10 mouse cellular contexts compared by ENCODE assay signal in the genomic region with DNA sequence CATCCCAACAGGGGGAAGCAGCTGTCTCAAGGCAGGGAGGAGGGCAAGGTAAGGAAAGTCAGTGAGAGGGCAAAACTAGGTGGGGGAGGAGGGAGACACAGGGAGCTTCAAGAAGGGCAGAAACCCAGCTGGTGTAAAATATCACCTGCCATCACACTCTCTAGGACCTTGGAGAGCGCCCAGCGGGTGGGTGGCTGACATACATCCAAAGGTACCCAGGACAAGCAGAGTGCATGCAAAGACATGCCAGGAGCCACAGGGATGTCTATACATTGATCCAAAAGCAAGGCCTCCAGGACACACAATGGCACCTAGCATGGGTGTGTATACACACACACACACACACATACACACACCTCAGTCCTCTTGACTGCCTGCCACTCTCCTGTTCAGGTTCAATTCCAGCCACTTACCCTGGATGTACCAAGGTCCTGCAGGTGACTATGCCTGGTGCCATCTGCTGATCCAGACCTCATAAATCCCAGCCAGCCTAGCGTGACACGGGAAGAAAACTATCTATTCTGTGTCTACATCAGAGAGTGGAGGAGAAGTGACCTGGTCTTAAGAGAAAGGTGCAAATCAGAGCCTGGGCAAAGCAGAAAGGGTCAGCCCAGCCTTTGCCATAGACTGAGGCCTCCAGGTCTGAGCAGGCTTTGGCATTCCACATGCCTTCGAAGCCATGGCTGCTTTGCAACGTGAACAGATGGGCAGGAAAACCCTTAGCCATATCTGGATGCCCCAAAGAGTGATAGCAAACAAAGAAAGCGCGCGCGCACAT. TPM values are rescaled to one million over a fixed set of nuclear protein-coding genes. Genes with fewer than 3 reads are reported as not detected.
DNase-seq lines count a peak whose midpoint lies in the region; ATAC-seq and TF ChIP-seq lines count a peak whose summit lies in the region.
"Had no signal": no experiment of that assay in that cellular context is flagged by ENCODE, and none has a peak within 500 bp of the region (broad histone marks: within the 10 kb centered on the region; RNA-seq: fewer than 3 reads in every experiment).

No protein-coding gene starts in this region.

- 0 out of 2 replicates have a peak, but pooled peaks have one; percentile 27 for ATAC-seq in kidney, embryonic 16.5 days (ENCODE audit: low FRiP score, low TSS enrichment)
- no peak for ATAC-seq in G1E (ENCODE audit: extremely low read depth, insufficient number of reproducible peaks, low FRiP score, poor library complexity, severe bottlenecking)
- peak; percentile 70 for ATAC-seq in megakaryocyte-erythroid progenitor cell, adult 5-6 weeks (replicated peaks; ENCODE audit: low FRiP score, low TSS enrichment, poor library complexity, severe bottlenecking)
- no peak for ATAC-seq in forebrain, embryonic 16.5 days
- ATAC-seq in frontal cortex, adult (ENCODE audit: low TSS enrichment), result no peak

- no peak overlapping the region for H3K4me3 ChIP-seq in kidney, embryonic 16.5 days (ENCODE audit: low read length)
- no peak overlapping the region for H3K4me3 ChIP-seq in G1E (ENCODE audit: low read depth, low read length)
- no peak overlapping the region for H3K4me3 ChIP-seq in forebrain, embryonic 16.5 days (replicated peaks; ENCODE audit: low read length)
- H3K4me3 ChIP-seq: heart, embryonic 10.5 days had no signal

- peaks cover 31% of the 10 kb centered on the region for H3K27me3 ChIP-seq in kidney, embryonic 16.5 days (ENCODE audit: insufficient read depth, low read length)
- peaks cover 34% of the 10 kb centered on the region for H3K27me3 ChIP-seq in G1E (ENCODE audit: insufficient read depth, low read length)
- peaks cover 20% of the 10 kb centered on the region for H3K27me3 ChIP-seq in forebrain, embryonic 16.5 days (replicated peaks; ENCODE audit: control insufficient read depth, insufficient read depth, low read length)

- no peak for DNase-seq in kidney, adult 8-10 months
- DNase-seq in G1E (ENCODE audit: low spot score), result peak; percentile 48
- DNase-seq in c-Kit-positive CD71-positive TER-119-negative erythroid progenitor cells, embryonic 14.5 days (ENCODE audit: low read depth), result peak; percentile 53
- no peak for DNase-seq in spleen, postnatal 14 days (ENCODE audit: low spot score in 2 of 2)

- H3K4me1 ChIP-seq in kidney, embryonic 16.5 days (ENCODE audit: insufficient read depth, low read length), result no peaks in the 10 kb centered on the region
- peaks cover 38% of the 10 kb centered on the region for H3K4me1 ChIP-seq in G1E (ENCODE audit: insufficient read depth, low read depth, low read length)
- peaks cover 13% of the 10 kb centered on the region; the same call in 1 of the 2 replicates for H3K4me1 ChIP-seq in forebrain, embryonic 16.5 days (replicated peaks; ENCODE audit: control insufficient read depth, insufficient read depth, low read length)

- H3K9me3 ChIP-seq in kidney, embryonic 16.5 days (ENCODE audit: low read length), result no peaks in the 10 kb centered on the region
- H3K9me3 ChIP-seq in G1E (replicated peaks), result peaks cover 9% of the 10 kb centered on the region
- no peaks in the 10 kb centered on the region for H3K9me3 ChIP-seq in forebrain, embryonic 16.5 days (ENCODE audit: control insufficient read depth, low read length)
- H3K9me3 ChIP-seq: heart, embryonic 10.5 days had no signal

- H3K27ac ChIP-seq in kidney, embryonic 16.5 days (ENCODE audit: low read length), result no peak overlapping the region
- H3K27ac ChIP-seq in forebrain, embryonic 16.5 days (ENCODE audit: low read length), result no peak overlapping the region
- H3K27ac ChIP-seq: heart, embryonic 10.5 days had no signal

- no peak for TF ChIP-seq CTCF in G1E (IDR thresholded peaks at IDR 0.05; ENCODE audit: low read depth, low read length)

- no peak overlapping the region for H3K4me2 ChIP-seq in kidney, embryonic 16.5 days (replicated peaks; ENCODE audit: low read depth, low read length)
- H3K4me2 ChIP-seq in forebrain, embryonic 16.5 days (ENCODE audit: low read length), result no peak overlapping the region

- H3K36me3 ChIP-seq in kidney, embryonic 16.5 days (ENCODE audit: insufficient read depth, low read length), result no peaks in the 10 kb centered on the region
- no peaks in the 10 kb centered on the region for H3K36me3 ChIP-seq in G1E (replicated peaks)
- H3K36me3 ChIP-seq in forebrain, embryonic 16.5 days (ENCODE audit: control insufficient read depth, insufficient read depth), result no peaks in the 10 kb centered on the region
- H3K36me3 ChIP-seq: heart, embryonic 10.5 days had no signal

- no peak overlapping the region for H3K9ac ChIP-seq in kidney, embryonic 16.5 days (replicated peaks; ENCODE audit: low read length)
- no peak overlapping the region for H3K9ac ChIP-seq in forebrain, embryonic 16.5 days (replicated peaks; ENCODE audit: low read depth, low read length)

- WGBS in kidney, embryonic 16.5 days, result 60% methylated on average over 10 of the region's 10 CpGs
- WGBS in forebrain, embryonic 16.5 days, result 69% methylated on average over 10 of the region's 10 CpGs

RNA-seq across cellular contexts. Expression of a gene that starts 25.6 kb away (rescaled TPM):
- 5.5 and 6.2 TPM in 2 replicates for polyA plus RNA-seq in kidney, embryonic 16.5 days (2015; fragmentation: Nextera tagmentation; extraction: Ambion mirVana)
- 8.3 and 9.4 TPM in 2 replicates for total RNA-seq in G1E (2014; fragmentation: Nextera tagmentation)
- total RNA-seq in G1E (2017), result 11.4 and 11.7 TPM in 2 replicates
- polyA plus RNA-seq in G1E (2012), result 8.7 and 8.9 TPM in 2 replicates
- total RNA-seq in megakaryocyte-erythroid progenitor cell, adult 5-6 weeks (2014; fragmentation: Nextera tagmentation), result 1.5 and 2.3 TPM in 2 replicates
- 1.6 and 2.6 TPM in 2 replicates for total RNA-seq in megakaryocyte-erythroid progenitor cell, adult 5-6 weeks (2017)
- 10.7 and 12.9 TPM in 2 replicates for polyA plus RNA-seq in forebrain, embryonic 16.5 days (2015; fragmentation: Nextera tagmentation; extraction: Ambion mirVana)

RNA-seq across cellular contexts. Expression of a gene that starts 34.3 kb away (rescaled TPM):
- 0.17 TPM in 2 replicates for polyA plus RNA-seq in kidney, embryonic 16.5 days (2015; fragmentation: Nextera tagmentation; extraction: Ambion mirVana)
- total RNA-seq in G1E (2014; fragmentation: Nextera tagmentation), result 0.19 TPM in 1 of 2 replicates, not detected in the other
- 0.05 TPM in 1 of 2 replicates, not detected in the other for total RNA-seq in G1E (2017)
- polyA plus RNA-seq in G1E (2012), result not detected in 2 replicates
- total RNA-seq in megakaryocyte-erythroid progenitor cell, adult 5-6 weeks (2014; fragmentation: Nextera tagmentation), result 0.66 TPM in 1 of 2 replicates, not detected in the other
- 0.57 TPM in 1 of 2 replicates, not detected in the other for total RNA-seq in megakaryocyte-erythroid progenitor cell, adult 5-6 weeks (2017)
- 3.1 and 3.4 TPM in 2 replicates for polyA plus RNA-seq in forebrain, embryonic 16.5 days (2015; fragmentation: Nextera tagmentation; extraction: Ambion mirVana)
- total RNA-seq: neutrophil, adult 5-6 weeks had no signal

Comparison
In these comparisons a context has a peak if more than half of its experiments do, and no peak if none do; other contexts are left out.
1. ATAC-seq: peak in kidney, embryonic 16.5 days (single experiment) and megakaryocyte-erythroid progenitor cell, adult 5-6 weeks (single experiment); none in G1E (single experiment), forebrain, embryonic 16.5 days (single experiment) and frontal cortex, adult (single experiment).
2. DNase-seq: peak in G1E (single experiment) and c-Kit-positive CD71-positive TER-119-negative erythroid progenitor cells, embryonic 14.5 days (single experiment); none in kidney, adult 8-10 months (0 of 2) and spleen, postnatal 14 days (0 of 2).